Mouse (Mus musculus) lung, embryonic 16.5 days (tissue): ENCODE measurements around the gene Daxx. TPM values are rescaled to one million over a fixed set of nuclear protein-coding genes. Genes with fewer than 3 reads are reported as not detected.

Experiments used
- ATAC-seq: fragments of 200-750 bp; cut with Nextera tagmentation; 2 replicates; pipeline ENCODE4 v1.8.0; 2017; ENCODE audit warnings: low read depth, mild to moderate bottlenecking, moderate library complexity
- H3K27ac ChIP-seq: fragments of 300-500 bp; sonication (generic); 2 replicates; pipeline ENCODE4 v1.5.1; 2014; ENCODE audit warnings: mild to moderate bottlenecking, control low read depth, low read length
- H3K27me3 ChIP-seq: fragments of 300-500 bp; sonication (generic); 2 replicates; pipeline ENCODE4 v1.6.1; 2014; ENCODE audit warnings: low read depth, low read length, mixed read lengths; ENCODE audit not compliant: control insufficient read depth, insufficient read depth
- H3K36me3 ChIP-seq: fragments of 300-500 bp; sonication (generic); 2 replicates; pipeline ENCODE4 v1.6.1; 2014; ENCODE audit warnings: low read length; ENCODE audit not compliant: control insufficient read depth, insufficient read depth
- H3K4me1 ChIP-seq: fragments of 300-500 bp; sonication (generic); replicated peaks from 2 replicates; pipeline ENCODE4 v1.6.1; 2014; ENCODE audit warnings: low read length, mixed read lengths; ENCODE audit not compliant: control insufficient read depth, insufficient read depth
- H3K4me2 ChIP-seq: fragments of 300-500 bp; sonication (generic); 2 replicates; pipeline ENCODE4 v1.6.1; 2014; ENCODE audit warnings: low read depth, low read length, control low read depth
- H3K4me3 ChIP-seq: fragments of 300-500 bp; sonication (generic); 2 replicates; pipeline ENCODE4 v1.5.1; 2014; ENCODE audit warnings: mild to moderate bottlenecking, low read length, control low read depth
- H3K9ac ChIP-seq: fragments of 300-500 bp; sonication (generic); 2 replicates; pipeline ENCODE4 v1.6.1; 2014; ENCODE audit warnings: low read length, control low read depth
- H3K9me3 ChIP-seq: fragments of 300-500 bp; sonication (generic); 2 replicates; pipeline ENCODE4 v1.6.1; 2016; ENCODE audit warnings: low read length; ENCODE audit not compliant: control insufficient read depth
- WGBS: fragments of 180-500 bp; shearing (Covaris S2); extraction: QIAGEN DNeasy Blood & Tissue Kit; methylation state at CpG from one replicate; pipeline ENCODE4 v1.1.7; 2014; 5-methylcytosine and 5-hydroxymethylcytosine counted together
- polyA plus RNA-seq: library from polyadenylated mRNA; unstranded; fragments of >200 nt; fragmentation: Nextera tagmentation; extraction: Ambion mirVana; gene quantifications from 2 replicates; pipeline ENCODE4 v1.2.1, GENCODE M21; 2015

Daxx gene
- polyA plus RNA-seq, 1 experiment from 2014 or later = 50.6 TPM

DNA sequence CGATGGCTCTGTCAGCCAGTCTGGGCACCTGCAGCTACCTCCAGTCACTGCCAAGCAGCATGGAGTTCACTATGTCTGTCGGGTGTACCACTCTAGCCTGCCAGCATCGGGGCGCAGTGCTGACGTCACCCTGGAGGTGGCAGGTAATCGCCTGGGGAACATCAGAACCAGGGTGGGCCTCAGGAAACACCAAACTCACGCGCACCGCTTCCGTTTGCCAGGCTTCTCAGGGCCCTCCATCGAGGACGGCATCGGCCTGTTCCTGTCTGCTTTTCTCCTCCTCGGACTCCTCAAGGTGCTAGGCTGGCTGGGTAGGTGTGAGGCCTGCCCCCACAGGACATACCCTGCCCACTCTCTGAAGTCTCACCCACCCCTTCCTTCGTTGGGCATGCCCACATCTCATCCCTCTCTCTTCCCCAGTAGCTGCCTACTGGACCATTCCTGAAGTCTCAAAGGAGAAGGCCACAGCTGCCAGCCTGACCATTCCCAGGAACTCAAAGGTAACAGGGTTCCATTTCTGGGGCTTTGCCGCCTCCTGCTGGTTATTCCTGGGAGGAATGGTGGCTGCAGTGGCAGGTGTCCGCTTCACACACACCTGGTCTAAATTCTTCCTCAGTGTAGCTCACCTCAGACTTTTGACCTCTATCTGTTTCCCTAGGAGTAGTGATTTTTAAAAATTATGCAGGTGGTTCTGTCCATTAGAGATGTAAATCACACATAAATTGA is 17.2 kb downstream of the Daxx start:
- Histone ChIP-seq H3K36me3 (peaks cover 5% of the 10 kb centered on the region), H3K4me2 (no peak overlapping the region), H3K4me1 (peaks cover 20% of the 10 kb centered on the region), H3K9ac (no peak overlapping the region), H3K27ac (no peak overlapping the region), H3K4me3 (no peak overlapping the region), H3K27me3 (no peaks in the 10 kb centered on the region), H3K9me3 (no peaks in the 10 kb centered on the region)
- WGBS = 69% methylated on average over 17 of the region's 17 CpGs
- ATAC-seq = no peak

GRCm38 (mm10) chr17:33928251-33928947 is 19.2 kb downstream of the Daxx start:
- ATAC-seq = no peak
- Histone ChIP-seq H3K9me3 (no peaks in the 10 kb centered on the region), H3K4me1 (peaks cover 22% of the 10 kb centered on the region), H3K9ac (peak overlapping the region; percentile 91), H3K27ac (no peak overlapping the region), H3K4me3 (peak overlapping the region; percentile 82), H3K4me2 (peak overlapping the region; percentile 94), H3K27me3 (no peaks in the 10 kb centered on the region), H3K36me3 (peaks cover 8% of the 10 kb centered on the region)
- WGBS = 57% methylated on average over 21 of the region's 21 CpGs

GRCm38 (mm10) chr17:33929371-33930279 is 20.4 kb downstream of the Daxx start, which contains the start of gene Rgl2:
Rgl2 (plus strand) TSS chr17:33929543.
- Histone ChIP-seq H3K36me3 (peaks cover 8% of the 10 kb centered on the region), H3K4me3 (peak within 1 kb of the TSS; percentile 82), H3K4me1 (peaks cover 22% of the 10 kb centered on the region), H3K4me2 (peak within 1 kb of the TSS; percentile 94), H3K9me3 (no peaks in the 10 kb centered on the region), H3K27me3 (no peaks in the 10 kb centered on the region), H3K27ac (peak within 1 kb of the TSS; percentile 99), H3K9ac (peak within 1 kb of the TSS; percentile 91)
- whole genome bisulfite sequencing = under 1% methylated on average over 70 of the region's 80 CpGs
- ATAC-seq = peak; percentile 87

- H3K27me3 ChIP-seq = no peaks in the 10 kb centered on the region
- peak overlapping the region; percentile 91 for H3K9ac ChIP-seq
- peak overlapping the region; percentile 99 for H3K27ac ChIP-seq
- no peaks in the 10 kb centered on the region for H3K9me3 ChIP-seq
- under 1% methylated on average over 38 of the region's 45 CpGs for WGBS
- H3K4me2 ChIP-seq = peak overlapping the region; percentile 94
- ATAC-seq = peak; percentile 16
- peaks cover 22% of the 10 kb centered on the region for H3K4me1 ChIP-seq
- peak overlapping the region; percentile 82 for H3K4me3 ChIP-seq
- H3K36me3 ChIP-seq = peaks cover 10% of the 10 kb centered on the region
These were observed 21.3 kb downstream of the Daxx start for GRCm38 (mm10) chr17:33930280-33931158.

- no peak for ATAC-seq
- Histone ChIP-seq H3K4me2 (peak overlapping the region; percentile 94), H3K27ac (peak overlapping the region; percentile 22; the same call in 1 of the 2 replicates), H3K27me3 (no peaks in the 10 kb centered on the region), H3K9ac (peak overlapping the region; percentile 91), H3K4me1 (peaks cover 22% of the 10 kb centered on the region), H3K4me3 (peak overlapping the region; percentile 82), H3K36me3 (peaks cover 12% of the 10 kb centered on the region), H3K9me3 (no peaks in the 10 kb centered on the region)
- 35% methylated on average over 18 of the region's 18 CpGs for WGBS
These were observed 22.1 kb downstream of the Daxx start for GRCm38 (mm10) chr17:33931159-33931866.

DNA sequence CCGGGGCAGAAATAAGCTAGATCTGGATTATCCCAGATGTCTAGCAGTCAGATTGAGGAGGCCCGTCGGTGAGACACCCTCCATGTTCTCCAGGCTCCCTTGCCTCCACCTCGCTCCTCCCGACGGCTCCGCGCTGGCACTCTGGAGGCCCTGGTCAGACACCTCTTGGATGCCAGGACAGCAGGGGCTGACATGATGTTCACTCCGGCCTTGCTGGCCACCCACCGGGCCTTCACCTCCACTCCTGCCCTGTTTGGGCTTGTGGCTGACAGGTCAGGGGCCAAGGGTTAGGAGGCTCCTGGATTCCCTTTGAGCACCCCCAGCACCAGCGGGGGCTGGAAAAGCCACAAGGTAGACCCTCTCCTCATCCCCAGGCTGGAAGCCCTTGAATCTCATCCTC is 22.7 kb downstream of the Daxx start:
- peaks cover 12% of the 10 kb centered on the region for H3K36me3 ChIP-seq
- no peak for ATAC-seq
- no peak overlapping the region for H3K4me2 ChIP-seq
- H3K4me1 ChIP-seq = peaks cover 22% of the 10 kb centered on the region
- H3K4me3 ChIP-seq = no peak overlapping the region
- no peaks in the 10 kb centered on the region for H3K27me3 ChIP-seq
- no peaks in the 10 kb centered on the region for H3K9me3 ChIP-seq
- no peak overlapping the region for H3K9ac ChIP-seq
- WGBS = 90% methylated on average over 11 of the region's 11 CpGs
- H3K27ac ChIP-seq = no peak overlapping the region

- H3K27me3 ChIP-seq = no peaks in the 10 kb centered on the region
- peaks cover 16% of the 10 kb centered on the region for H3K36me3 ChIP-seq
- ATAC-seq = no peak
- H3K4me1 ChIP-seq = peaks cover 22% of the 10 kb centered on the region
- no peak overlapping the region for H3K4me2 ChIP-seq
- no peak overlapping the region for H3K9ac ChIP-seq
- H3K4me3 ChIP-seq = no peak overlapping the region
- 81% methylated on average over 14 of the region's 14 CpGs for WGBS
- no peaks in the 10 kb centered on the region for H3K9me3 ChIP-seq
- H3K27ac ChIP-seq = no peak overlapping the region
These were observed 23.2 kb downstream of the Daxx start for GRCm38 (mm10) chr17:33932448-33932847.

GRCm38 (mm10) chr17:33932970-33933369 is 23.8 kb downstream of the Daxx start:
- no peak for ATAC-seq
- WGBS = 90% methylated on average over 15 of the region's 15 CpGs
- Histone ChIP-seq H3K9me3 (no peaks in the 10 kb centered on the region), H3K27me3 (no peaks in the 10 kb centered on the region), H3K4me2 (no peak overlapping the region), H3K9ac (no peak overlapping the region), H3K4me1 (peaks cover 20% of the 10 kb centered on the region), H3K4me3 (no peak overlapping the region), H3K36me3 (peaks cover 18% of the 10 kb centered on the region; the same call in 1 of the 2 replicates), H3K27ac (no peak overlapping the region)
